Mouse (Mus musculus) erythroid progenitor cell, adult 5-6 weeks (primary cell): ENCODE measurements at regions not wholly inside any gene's neighbourhood (a gene's known extent, or its start where the extent isn't known, plus 50 kb on each side); places are given as distances from the start of the nearest gene placed in this dataset.

Experiments used
- ATAC-seq: replicated peaks from 2 replicates; pipeline ENCODE4 v1.8.0; 2016; ENCODE audit warnings: moderate number of reproducible peaks, mild to moderate bottlenecking, moderate TSS enrichment, inconsistent platforms; ENCODE audit not compliant: poor library complexity, low FRiP score, severe bottlenecking

DNA sequence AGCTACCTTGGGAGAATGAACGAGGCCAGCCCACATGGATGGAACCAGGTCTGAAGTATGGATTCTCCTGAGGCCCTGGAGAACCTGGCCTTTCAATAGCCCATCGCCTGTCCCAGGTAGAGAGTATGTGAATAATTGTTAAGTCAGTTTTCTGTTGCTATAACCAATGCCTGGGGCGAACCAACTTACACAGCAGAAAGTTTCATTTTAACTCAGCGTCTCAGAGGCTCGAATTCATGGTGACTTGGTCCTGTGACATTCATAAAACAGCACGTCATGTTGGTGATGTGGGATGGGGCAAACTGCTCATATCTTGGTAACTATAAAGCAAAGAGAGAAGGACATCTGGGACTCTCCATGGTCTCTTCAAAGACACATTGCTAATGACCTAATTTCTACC lies 52.4 kb upstream of the Zmiz1 start:
- ATAC-seq: no peak

DNA sequence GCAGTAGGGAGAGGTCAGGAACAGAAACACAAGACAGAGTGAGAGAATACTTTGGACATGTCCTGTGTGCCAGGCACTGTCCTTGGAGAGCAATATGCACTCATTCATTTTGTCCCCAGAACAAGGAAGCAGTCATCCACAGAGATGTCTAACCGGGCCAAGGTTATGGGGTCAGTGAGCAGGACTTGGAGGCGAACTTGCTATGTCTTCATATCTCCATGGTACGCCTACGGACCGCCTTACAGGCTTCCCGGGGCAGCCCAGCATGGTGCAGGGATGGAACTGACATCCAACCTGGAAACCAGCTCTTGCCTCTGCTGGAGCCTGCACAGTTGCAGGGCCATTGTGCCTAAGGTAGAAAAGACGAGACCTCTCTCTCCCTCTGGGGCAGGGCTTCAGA lies 51.9 kb upstream of the Zmiz1 start:
- no peak for ATAC-seq
